Mouse (Mus musculus) heart, adult 2 months (tissue): ENCODE results near the gene Olfr1454.

Experiments used
- CTCF ChIP-seq: fragments of 200-600 bp; IDR thresholded peaks from 2 replicates; pipeline ENCODE4 v1.8.1; 2022; ENCODE audit warnings: antibody characterized with exemption, mild to moderate bottlenecking, moderate library complexity
- EP300 ChIP-seq: fragments of 200-500 bp; IDR thresholded peaks from 2 replicates; pipeline ENCODE4 v1.6.1; 2011; ENCODE audit warnings: low read depth, low read length, control low read depth; ENCODE audit not compliant: insufficient read depth
- POLR2A ChIP-seq: fragments of 200-500 bp; IDR thresholded peaks from 2 replicates; pipeline ENCODE4 v1.6.1; 2011; ENCODE audit warnings: mild to moderate bottlenecking, low read depth, low read length, control low read depth; ENCODE audit not compliant: insufficient read depth

- TF ChIP-seq CTCF, result no peak
- TF ChIP-seq POLR2A, result no peak
- TF ChIP-seq EP300, result no peak
These were observed 32.2 kb upstream of the Olfr1454 start, which contains the start of gene Olfr1453 for GRCm38 (mm10) chr19:13028227-13028626.
